Mouse (Mus musculus) gastrocnemius, postnatal 4 days (tissue): ENCODE measurements at regions not wholly inside any gene's neighbourhood (a gene's known extent, or its start where the extent isn't known, plus 50 kb on each side); places are given as distances from the start of the nearest gene placed in this dataset.

Experiments used
- DNase-seq, 2 experiments: peaks; one replicate each; pipeline ENCODE4 v3.0.0; 2021 to 2022; ENCODE audit warnings: low spot score in 2 of 2, mixed read lengths in 2 of 2

GRCm38 (mm10) chr3:155246628-155247027, 153.4 kb downstream of the Lrriq3 start:
- no peak for DNase-seq

- DNase-seq, result no peak
These were observed 153.9 kb downstream of the Lrriq3 start for GRCm38 (mm10) chr3:155247124-155247523.

GRCm38 (mm10) chr3:155247929-155248328, 154.7 kb downstream of the Lrriq3 start:
- DNase-seq, result no peak

DNA sequence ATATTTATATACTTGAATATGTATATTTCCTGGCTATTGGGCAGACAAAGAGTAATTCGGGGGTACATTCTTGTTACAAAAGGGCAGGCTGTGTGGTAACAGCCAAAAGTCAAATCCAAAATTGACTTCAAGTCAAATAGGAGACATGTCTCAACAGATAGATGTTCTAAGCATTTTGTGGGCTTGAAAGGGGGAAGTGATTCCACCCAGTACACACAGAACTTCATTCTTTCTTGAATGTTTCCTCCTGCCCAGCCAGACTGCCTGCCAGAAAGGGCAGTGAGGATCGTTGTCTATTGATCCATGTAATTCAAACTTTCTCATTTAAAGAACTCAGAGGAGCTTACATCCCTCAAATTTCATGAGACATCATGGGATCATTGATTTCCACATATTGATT, 157.7 kb downstream of the Lrriq3 start:
- no peak for DNase-seq

DNA sequence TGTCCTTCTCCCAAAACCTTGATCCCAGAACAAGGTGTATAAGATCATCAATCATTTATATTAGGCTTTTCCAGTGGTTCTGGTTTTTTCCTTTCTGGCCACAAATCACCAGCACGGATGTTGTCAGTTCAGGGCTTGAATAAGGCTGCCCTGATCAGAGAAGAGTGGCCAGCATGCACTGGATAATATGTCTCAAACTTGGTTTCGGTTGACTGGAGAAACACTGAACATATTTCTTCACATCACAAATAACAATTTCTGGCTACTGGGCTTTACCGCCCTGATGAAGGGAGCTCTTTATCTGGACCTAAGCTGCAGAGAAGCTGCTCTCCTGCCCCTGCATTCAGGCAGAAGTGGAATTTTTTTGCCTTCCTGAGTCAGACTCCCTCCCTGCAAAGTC, 205.0 kb downstream of the Lrriq3 start:
- DNase-seq, result no peak

DNA sequence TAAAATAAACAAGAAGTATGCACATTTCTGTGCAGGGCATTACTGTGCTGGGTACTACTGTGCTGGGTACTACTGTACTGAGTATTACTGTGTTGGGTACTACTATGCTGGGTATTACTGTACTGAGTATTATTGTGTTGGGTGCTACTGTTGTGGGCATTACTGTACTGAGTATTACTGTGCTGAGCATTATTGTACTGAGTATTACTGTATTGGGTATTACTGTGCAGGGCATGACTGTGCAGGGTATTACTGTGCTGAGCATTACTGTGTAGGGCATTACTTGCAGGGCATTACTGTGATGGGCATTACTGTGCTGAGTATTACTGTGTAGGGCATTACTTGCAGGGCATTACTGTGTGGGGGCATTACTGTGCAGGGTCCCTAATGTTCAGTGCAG, 205.5 kb downstream of the Lrriq3 start:
- DNase-seq, result no peak

DNA sequence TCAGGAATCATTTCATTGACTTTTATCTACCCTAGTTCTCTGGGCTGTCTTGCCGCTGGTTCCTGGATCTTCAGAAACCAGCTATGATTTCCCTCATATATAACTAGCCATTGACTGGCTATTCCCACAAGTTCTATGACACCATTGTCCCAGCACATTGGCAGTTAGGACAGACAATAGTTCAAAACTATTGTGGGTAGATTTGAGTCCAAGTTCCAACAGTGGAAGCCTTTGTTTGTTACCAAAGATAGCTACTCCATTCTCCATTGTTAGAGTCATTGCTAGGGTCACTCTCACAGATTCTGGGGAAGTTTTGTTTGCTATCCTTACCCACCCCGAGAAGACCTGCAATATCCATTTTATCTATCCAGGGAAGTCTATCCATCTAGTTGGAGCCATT, 229.1 kb downstream of the Lrriq3 start:
- DNase-seq, result no peak

DNA sequence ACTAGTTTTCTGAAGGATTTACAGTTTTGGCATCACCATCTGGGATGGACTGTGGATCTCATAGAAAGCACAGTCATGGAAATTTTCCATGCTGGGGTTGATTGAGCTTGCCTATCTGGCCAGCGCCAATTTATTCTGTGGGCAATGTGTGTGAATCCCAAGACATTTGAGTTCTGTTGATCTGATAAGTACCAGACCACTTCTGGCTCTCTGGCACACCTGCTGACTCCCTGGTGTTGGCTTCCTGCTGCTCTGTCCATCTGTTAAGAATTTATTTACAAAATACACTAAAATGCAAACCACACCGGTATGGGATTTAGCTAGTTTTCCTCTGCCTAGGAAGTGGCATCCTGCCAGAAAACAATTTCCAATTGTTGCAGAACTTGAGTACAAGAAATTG, 236.5 kb downstream of the Lrriq3 start:
- no peak for DNase-seq

DNA sequence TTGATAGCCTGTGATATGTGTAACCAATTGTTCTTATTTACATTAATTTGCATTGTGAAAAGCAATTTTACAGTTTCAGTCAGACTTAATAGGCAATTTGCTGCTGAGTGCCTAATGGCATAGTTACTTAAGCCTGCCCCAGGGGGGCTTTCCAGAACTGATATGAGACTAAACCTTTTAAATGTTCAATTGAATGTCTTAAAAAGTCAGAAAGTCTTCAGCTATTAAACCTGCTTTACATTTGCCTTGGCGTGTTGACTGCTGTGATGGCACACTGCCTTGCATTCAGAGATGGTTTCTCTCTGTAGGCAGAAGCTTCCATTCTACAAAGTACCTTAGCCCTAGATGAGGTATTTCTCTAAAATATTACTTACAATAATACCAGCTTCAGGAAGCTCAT, 256.0 kb downstream of the Lrriq3 start:
- no peak for DNase-seq

DNA sequence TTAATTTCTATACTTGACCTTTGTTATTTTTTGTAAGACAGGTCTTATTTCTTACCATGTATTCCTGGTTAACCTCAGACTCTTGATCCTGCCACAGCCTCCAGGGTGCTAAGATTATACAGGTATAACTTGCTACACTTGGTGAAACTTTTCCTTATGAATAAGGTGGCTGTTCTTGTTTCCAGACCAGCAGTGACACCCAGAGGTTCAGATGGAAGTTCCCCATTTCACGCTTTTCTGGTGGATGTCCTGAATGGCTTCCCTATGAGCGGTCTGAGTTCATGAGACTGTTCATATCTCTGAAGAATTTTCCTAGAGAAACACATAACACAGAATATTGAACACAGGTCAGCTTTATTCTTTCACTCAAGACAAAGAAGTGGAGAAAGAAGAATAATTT, 258.4 kb downstream of the Lrriq3 start:
- no peak for DNase-seq

DNA sequence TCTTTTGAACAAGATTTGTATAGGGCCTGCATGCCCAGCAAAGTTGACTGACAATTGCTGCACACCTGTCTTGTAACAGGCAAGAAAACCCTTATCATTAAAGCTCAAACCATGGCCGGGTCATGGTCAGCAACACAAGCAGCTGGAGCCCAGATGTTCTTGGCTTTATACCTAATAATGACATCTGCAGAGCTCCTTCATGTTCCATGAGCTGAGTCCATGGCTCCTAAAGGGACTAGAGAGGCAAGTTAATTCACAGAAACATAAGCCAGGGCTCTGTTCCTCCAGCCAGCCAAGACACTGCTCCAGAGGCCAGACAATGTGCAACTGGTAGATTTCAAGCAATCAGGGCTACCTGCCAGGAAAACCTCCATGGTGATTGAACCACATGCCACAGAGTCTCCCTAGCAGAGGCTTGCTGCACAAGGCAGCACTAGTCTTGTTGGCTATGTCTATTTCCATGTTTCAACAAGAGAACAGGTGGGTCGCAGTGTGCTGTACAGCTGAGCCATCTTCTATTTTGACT, 259.1 kb downstream of the Lrriq3 start:
- peak in 1 of 2 experiments; percentile 18 for DNase-seq

DNA sequence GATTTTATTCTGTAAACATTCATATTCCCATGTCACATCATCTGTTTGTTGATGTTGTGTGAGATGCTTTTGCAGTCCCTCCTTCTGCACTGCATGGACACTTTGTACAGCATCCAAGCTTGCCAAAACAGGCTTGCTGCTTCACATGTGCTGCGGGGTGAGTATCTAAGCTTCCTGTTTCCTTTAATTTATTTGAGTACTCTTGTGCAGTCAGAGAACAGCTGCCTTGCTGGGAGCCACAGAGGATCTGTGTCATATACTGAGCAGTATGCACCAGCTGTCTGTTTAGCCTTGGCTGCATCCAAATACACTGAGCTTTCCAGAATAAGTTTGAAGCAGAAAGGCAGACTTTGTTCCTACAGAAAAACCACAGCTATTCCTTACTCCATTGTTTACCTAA, 267.2 kb downstream of the Lrriq3 start:
- DNase-seq, result no peak

- DNase-seq, result no peak
These were observed 277.5 kb downstream of the Lrriq3 start for GRCm38 (mm10) chr3:155370716-155371115.

DNA sequence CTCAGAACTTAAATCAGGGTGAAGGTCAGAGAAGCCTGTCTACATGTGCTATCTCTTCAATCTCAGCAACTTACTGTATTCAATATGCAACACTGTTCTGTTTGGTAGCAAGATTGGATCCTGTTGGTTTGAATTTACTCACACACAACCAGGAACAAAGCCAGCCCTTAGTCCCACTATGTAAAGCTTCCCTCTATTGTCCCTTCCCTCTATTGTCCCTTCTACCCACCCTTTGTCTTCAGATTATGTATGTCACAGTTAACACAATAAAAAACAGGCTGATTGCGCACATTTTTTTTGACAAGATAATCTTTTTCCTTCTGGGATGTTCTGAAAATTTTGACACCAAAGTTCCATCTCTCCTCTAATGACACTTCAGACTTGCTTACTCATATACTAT, 280.4 kb downstream of the Lrriq3 start:
- DNase-seq, result no peak

DNA sequence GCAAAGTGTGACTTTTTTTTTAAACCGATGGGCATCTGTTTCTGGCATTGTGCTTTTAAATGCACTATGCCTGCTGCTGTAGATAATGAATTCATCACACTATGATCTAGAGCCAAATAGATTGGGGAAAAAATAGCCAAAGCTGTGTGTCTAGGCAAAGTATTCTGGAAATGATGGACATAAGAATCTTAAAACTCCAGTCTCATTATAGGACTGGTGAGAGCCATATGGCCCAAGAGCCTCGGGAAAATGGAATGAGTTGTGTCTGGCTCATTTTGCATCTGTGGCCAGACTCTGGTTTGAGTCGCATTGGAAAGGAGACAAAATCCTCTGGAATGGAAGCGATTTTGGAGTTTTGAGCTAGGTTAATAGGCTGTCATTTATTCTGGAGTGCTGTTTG, 288.7 kb downstream of the Lrriq3 start:
- DNase-seq, result no peak

DNA sequence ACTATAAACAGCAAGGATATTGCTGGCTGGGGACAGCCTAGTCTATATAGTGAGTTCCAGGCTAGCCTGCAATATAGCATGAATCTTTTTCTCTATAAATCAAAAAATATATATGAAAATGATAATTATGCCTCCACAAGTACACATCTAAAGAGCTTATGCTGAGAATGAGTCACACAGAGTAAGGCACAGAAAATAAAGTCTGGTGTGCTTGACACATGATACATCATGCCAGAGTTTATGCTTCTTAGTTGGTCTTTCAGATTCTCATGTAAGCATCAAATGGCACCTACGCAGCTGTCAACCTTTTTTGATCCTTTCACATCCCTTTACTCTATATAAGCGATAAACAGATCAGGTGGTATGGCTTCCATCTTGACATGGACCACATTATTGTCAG, 289.6 kb downstream of the Lrriq3 start:
- no peak for DNase-seq

GRCm38 (mm10) chr3:155390666-155391065, 297.4 kb downstream of the Lrriq3 start:
- DNase-seq, result no peak

GRCm38 (mm10) chr3:155396134-155396533, 302.9 kb downstream of the Lrriq3 start:
- no peak for DNase-seq

- DNase-seq, result no peak
These were observed 308.5 kb downstream of the Lrriq3 start for GRCm38 (mm10) chr3:155401763-155402162.

GRCm38 (mm10) chr3:155408907-155409306, 315.7 kb downstream of the Lrriq3 start:
- DNase-seq, result no peak

GRCm38 (mm10) chr3:155409371-155409770, 316.1 kb downstream of the Lrriq3 start:
- no peak for DNase-seq

- no peak for DNase-seq
These were observed 316.6 kb downstream of the Lrriq3 start for GRCm38 (mm10) chr3:155409867-155410266.

DNA sequence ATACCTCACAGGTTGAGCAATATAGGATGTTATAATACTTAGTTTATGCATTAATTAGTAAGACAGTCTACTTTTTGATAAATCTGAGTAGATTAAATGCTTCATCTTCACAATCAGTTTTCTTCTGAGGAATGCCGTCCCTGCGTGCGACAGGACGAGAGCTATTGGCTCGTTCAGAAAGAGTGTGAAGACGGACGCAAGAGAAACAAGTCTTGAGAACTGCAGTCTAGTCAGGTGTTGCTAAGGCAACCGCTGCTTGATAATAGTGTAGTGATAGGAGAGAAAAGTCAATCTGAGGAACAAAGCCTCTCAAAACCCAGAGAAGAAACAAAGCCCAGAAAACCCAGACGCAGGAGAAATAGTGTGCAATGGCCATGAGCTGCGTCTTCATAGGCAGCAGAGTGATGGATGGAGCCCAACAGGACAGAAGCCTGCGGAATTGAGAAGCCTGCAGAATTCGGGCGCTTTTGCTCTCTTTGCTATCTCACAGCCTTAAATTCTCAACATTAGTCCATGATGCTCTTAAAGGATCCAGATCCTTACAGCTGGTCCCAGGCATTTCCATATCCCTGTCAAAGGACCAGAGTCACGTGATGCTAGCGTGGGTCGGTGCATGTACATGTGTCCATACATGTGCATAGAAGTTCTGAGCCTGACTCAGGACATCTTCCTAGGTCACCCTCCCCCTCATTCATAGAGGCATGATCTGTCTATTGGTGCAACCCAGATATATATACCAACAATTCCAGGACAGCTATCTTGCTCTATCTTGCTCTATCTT, 366.7 kb downstream of the Lrriq3 start:
- DNase-seq, result no peak
